Mouse (Mus musculus) stomach, postnatal 0 days (tissue): Measurements from ENCODE around the gene Il25. TPM values are rescaled to one million over a fixed set of nuclear protein-coding genes. Genes with fewer than 3 reads are reported as not detected.

ENCODE experiments used
- ATAC-seq: fragments of 200-750 bp; cut with Nextera tagmentation; 2 replicates; pipeline ENCODE4 v1.8.0; 2017; ENCODE audit not compliant: low FRiP score, low TSS enrichment
- DNase-seq: peaks from one replicate; pipeline ENCODE4 v3.0.0-alpha.2; 2016; ENCODE audit warnings: low spot score
- H3K27ac ChIP-seq: fragments of 300-500 bp; sonication (generic); replicated peaks from 2 replicates; pipeline ENCODE4 v1.5.1; 2014; ENCODE audit warnings: mild to moderate bottlenecking, control low read depth
- H3K27me3 ChIP-seq: fragments of 300-500 bp; sonication (generic); 2 replicates; pipeline ENCODE4 v1.6.1; 2014; ENCODE audit warnings: low read length; ENCODE audit not compliant: control insufficient read depth, insufficient read depth
- H3K36me3 ChIP-seq: fragments of 300-500 bp; sonication (generic); 2 replicates; pipeline ENCODE4 v1.6.1; 2014; ENCODE audit warnings: low read length, mixed read lengths; ENCODE audit not compliant: control insufficient read depth, insufficient read depth
- H3K4me1 ChIP-seq: fragments of 300-500 bp; sonication (generic); replicated peaks from 2 replicates; pipeline ENCODE4 v1.6.1; 2014; ENCODE audit warnings: antibody characterized with exemption; ENCODE audit not compliant: control insufficient read depth, insufficient read depth
- H3K4me2 ChIP-seq: fragments of 300-500 bp; sonication (generic); replicated peaks from 2 replicates; pipeline ENCODE4 v1.6.1; 2014; ENCODE audit warnings: low read depth, mild to moderate bottlenecking, control low read depth, moderate library complexity
- H3K4me3 ChIP-seq: fragments of 300-500 bp; sonication (generic); 2 replicates; pipeline ENCODE4 v1.5.1; 2014; ENCODE audit warnings: low read depth, low read length, control low read depth
- H3K9ac ChIP-seq: fragments of 300-500 bp; sonication (generic); 2 replicates; pipeline ENCODE4 v1.6.1; 2014; ENCODE audit warnings: mild to moderate bottlenecking, low read length, control low read depth, mixed read lengths
- H3K9me3 ChIP-seq: fragments of 300-500 bp; sonication (generic); 2 replicates; pipeline ENCODE4 v1.6.1; 2016; ENCODE audit warnings: low read length; ENCODE audit not compliant: control insufficient read depth
- CTCF ChIP-seq: IDR thresholded peaks from 2 replicates; pipeline ENCODE4 v1.5.1; 2016; ENCODE audit warnings: antibody characterized with exemption, low read depth, mild to moderate bottlenecking, moderate library complexity
- EP300 ChIP-seq: optimal IDR thresholded peaks from 2 replicates; pipeline ENCODE3; 2016; ENCODE audit warnings: antibody characterized with exemption
- WGBS: fragments of 180-500 bp; shearing (Covaris S2); extraction: QIAGEN DNeasy Blood & Tissue Kit; methylation state at CpG from one replicate; pipeline ENCODE4 v1.1.7; 2014; 5-methylcytosine and 5-hydroxymethylcytosine counted together
- polyA plus RNA-seq: library from polyadenylated mRNA; unstranded; fragments of >200 nt; fragmentation: Nextera tagmentation; extraction: Ambion mirVana; gene quantifications from 2 replicates; pipeline ENCODE4 v1.2.1, GENCODE M21; 2015

The Il25 gene
- polyA plus RNA-seq, 1 experiment from 2014 or later = 0.15 TPM

DNA sequence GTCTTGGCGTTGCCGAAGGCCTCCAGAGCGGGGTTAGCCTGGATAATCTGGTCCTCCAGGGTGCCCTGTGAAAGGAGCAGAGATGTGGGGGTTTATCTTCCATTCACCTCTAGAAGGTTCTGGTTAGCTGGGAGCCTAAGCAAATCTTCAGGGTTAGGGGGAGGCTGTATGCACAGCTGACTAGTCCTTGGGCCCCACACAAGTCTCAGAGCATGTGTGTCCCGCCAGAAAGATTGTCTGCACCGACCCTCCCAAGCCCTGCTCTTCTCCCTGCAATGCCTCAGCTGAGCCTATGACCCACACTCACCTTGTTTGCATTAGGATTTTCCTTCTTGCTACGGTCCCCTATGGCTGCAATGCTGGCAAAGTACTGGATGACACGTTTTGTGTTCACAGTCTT is 30.2 kb downstream of the Il25 start:
- no peak overlapping the region for H3K27ac ChIP-seq
- no peak overlapping the region for H3K4me3 ChIP-seq
- no peak overlapping the region for H3K9ac ChIP-seq
- no peaks in the 10 kb centered on the region for H3K27me3 ChIP-seq
- TF ChIP-seq EP300 (no peak), CTCF (no peak)
- ATAC-seq (no peak), DNase-seq (no peak)
- H3K9me3 ChIP-seq = no peaks in the 10 kb centered on the region
- 58% methylated on average over 7 of the region's 7 CpGs for WGBS
- H3K4me1 ChIP-seq = no peaks in the 10 kb centered on the region
- no peaks in the 10 kb centered on the region for H3K36me3 ChIP-seq
- H3K4me2 ChIP-seq = no peak overlapping the region

DNA sequence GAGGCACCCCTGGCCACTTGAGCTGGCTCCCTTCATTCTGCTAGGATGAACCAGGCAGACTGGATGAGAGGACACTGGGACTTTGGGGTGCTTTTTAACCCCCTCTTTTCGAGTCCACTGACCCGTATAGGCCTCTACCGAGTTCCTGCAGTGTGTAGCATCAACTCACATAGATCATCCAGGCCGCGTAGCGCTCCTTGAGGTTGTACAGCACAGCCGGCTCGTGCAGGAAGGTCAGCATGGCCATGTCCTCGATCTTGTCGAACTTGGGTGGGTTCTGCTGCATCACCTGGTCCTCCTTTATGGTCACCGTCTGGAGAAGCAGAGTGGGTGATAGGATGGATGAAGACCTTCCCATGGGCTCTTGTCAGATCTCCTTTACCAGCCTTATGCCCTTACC is 31.2 kb downstream of the Il25 start:
- 86% methylated on average over 11 of the region's 11 CpGs for WGBS

DNA sequence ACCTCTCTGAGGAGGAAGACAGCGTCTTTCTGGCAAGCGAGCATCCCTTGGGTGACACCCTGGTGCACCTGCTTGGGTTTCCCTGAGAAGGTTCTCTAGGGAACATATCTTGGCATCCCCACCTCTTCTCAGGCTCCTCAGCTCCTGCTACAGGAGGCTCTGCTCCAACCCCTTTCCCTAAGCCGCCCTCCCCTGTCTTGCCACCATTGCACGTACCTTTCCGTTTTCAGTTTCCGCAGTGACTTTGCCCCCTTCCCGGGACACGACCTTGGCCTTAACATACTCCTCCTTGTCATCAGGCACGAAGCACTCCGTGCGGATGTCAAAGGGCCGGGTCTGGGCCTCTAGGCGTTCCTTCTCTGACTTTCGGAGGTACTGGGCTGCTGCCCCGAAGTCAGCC is 32.5 kb downstream of the Il25 start:
- Histone ChIP-seq H3K36me3 (no peaks in the 10 kb centered on the region), H3K4me2 (no peak overlapping the region), H3K9ac (no peak overlapping the region; the same call in 1 of the 2 replicates), H3K4me1 (no peaks in the 10 kb centered on the region), H3K4me3 (no peak overlapping the region), H3K27ac (no peak overlapping the region), H3K27me3 (no peaks in the 10 kb centered on the region), H3K9me3 (no peaks in the 10 kb centered on the region)
- DNase-seq (no peak), ATAC-seq (no peak)
- no peak for TF ChIP-seq CTCF
- TF ChIP-seq EP300 = no peak
- 69% methylated on average over 15 of the region's 15 CpGs for WGBS

More for the DNA sequence above, 31.2 kb downstream of the Il25 start:
- DNase-seq (no peak), ATAC-seq (no peak)
- Histone ChIP-seq H3K4me1 (no peaks in the 10 kb centered on the region), H3K27me3 (no peaks in the 10 kb centered on the region), H3K4me2 (no peak overlapping the region), H3K4me3 (no peak overlapping the region), H3K27ac (no peak overlapping the region), H3K9ac (no peak overlapping the region), H3K9me3 (no peaks in the 10 kb centered on the region), H3K36me3 (no peaks in the 10 kb centered on the region)
- TF ChIP-seq EP300 = no peak
- TF ChIP-seq CTCF = no peak

DNA sequence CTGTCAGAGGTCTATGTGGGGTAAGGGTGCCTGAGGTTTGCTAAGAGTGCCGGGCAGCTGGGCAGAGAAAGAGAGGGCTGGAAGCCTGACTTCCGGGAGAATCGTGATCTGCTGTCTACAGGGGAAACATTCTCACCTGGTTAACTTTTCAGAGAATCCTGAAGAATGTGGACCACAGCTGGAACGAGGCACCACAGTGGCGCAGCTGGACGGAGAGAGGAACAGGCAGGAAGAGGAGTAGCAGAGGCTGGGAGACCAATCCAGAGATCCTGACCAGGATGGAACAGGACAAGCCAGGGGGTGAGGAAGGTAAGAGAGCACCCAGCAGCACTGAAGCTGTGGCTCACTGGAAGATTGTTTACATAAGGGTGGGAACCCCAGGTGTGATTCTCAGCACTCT is 33.1 kb downstream of the Il25 start:
- DNase-seq = no peak
- H3K27ac ChIP-seq = no peak overlapping the region
- no peak for ATAC-seq
- H3K4me2 ChIP-seq = no peak overlapping the region
- no peaks in the 10 kb centered on the region for H3K4me1 ChIP-seq
- no peaks in the 10 kb centered on the region for H3K36me3 ChIP-seq
- no peaks in the 10 kb centered on the region for H3K27me3 ChIP-seq
- H3K9ac ChIP-seq = no peak overlapping the region
- WGBS = 54% methylated on average over 6 of the region's 6 CpGs
- no peak for TF ChIP-seq EP300
- no peak for TF ChIP-seq CTCF
- H3K4me3 ChIP-seq = no peak overlapping the region
- H3K9me3 ChIP-seq = no peaks in the 10 kb centered on the region

DNA sequence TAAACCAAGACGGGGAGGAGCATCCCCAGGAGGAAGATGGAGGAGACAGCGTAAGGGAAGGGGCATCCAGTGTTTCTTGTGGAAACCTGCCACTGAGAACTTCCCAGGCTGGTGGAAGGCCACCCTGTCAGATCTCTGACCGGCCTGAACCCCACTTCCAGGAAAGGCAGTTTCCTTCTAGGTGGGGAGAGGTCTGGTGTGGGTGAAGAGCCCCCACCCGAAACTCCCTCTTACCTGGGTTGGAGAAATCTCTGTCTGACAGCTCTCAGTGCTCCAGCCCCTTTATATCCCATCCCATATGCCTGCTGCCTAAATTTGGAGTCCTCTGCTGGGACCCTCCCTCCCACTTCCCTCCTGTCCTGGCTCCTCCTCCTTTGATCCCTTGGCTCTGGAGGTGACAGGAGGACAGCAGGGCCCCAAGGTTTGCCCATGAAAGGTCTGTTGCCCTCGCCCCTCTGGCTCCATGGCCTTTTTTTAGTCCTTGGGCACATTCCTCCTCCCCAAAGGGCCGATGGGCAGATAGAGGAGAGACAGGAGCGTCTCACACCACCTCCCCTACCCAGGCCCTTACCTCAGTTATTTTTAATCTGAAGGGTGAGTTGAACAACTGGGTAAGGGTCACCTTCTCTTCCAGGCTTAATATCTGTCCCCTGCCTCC is 34.0 kb downstream of the Il25 start, which contains the start of gene Myh6:
TSS of gene Myh6 (minus strand) at position 608 of the 658 bp plus-strand sequence.
- ATAC-seq = no peak
- Histone ChIP-seq H3K27ac (no peak within 1 kb of the TSS), H3K9ac (no peak within 1 kb of the TSS), H3K4me2 (no peak within 1 kb of the TSS), H3K36me3 (no peaks in the 10 kb centered on the region), H3K27me3 (no peaks in the 10 kb centered on the region), H3K4me3 (no peak within 1 kb of the TSS), H3K9me3 (no peaks in the 10 kb centered on the region), H3K4me1 (no peaks in the 10 kb centered on the region)
- DNase-seq = no peak
- 63% methylated on average over 7 of the region's 7 CpGs for WGBS
- TF ChIP-seq CTCF = no peak
- TF ChIP-seq EP300 = no peak

DNA sequence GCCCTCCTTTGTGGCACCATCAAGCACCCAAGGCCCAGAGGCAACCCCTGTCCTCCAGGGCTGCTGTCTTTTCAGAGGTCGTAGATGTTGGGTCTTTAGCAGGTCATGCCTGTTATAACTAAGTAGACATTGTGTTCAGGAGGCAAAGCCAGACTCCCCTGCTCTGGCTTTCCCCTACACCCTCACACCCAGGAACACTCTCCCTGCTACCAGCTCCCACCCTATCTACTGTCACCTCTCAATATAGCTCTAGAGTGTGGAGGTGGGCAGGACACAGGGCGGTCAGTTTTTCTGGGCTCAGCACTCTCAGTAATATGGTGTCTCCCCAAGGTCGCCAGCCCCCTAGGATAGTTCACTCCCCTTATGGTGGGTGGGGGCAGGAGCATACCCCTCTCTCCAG is 35.4 kb downstream of the Il25 start:
- 86% methylated on average over 3 of the region's 3 CpGs for WGBS
- no peak overlapping the region for H3K4me2 ChIP-seq
- H3K4me3 ChIP-seq = no peak overlapping the region
- no peak for TF ChIP-seq EP300
- TF ChIP-seq CTCF = no peak
- no peaks in the 10 kb centered on the region for H3K27me3 ChIP-seq
- H3K9ac ChIP-seq = no peak overlapping the region
- no peaks in the 10 kb centered on the region for H3K4me1 ChIP-seq
- H3K9me3 ChIP-seq = no peaks in the 10 kb centered on the region
- no peaks in the 10 kb centered on the region for H3K36me3 ChIP-seq
- ATAC-seq (no peak), DNase-seq (no peak)
- no peak overlapping the region for H3K27ac ChIP-seq
